Mouse (Mus musculus): ENCODE data around the gene Chpf.
A peak's percentile ranks its signal among the peaks of the same experiment; 100 is the strongest.

Gene Chpf

GRCm38 (mm10) chr1:75458025-75458788 lies 20.9 kb downstream of the Chpf start:
- DNase-seq (ENCODE audit: low spot score), result peak; percentile 64

DNA sequence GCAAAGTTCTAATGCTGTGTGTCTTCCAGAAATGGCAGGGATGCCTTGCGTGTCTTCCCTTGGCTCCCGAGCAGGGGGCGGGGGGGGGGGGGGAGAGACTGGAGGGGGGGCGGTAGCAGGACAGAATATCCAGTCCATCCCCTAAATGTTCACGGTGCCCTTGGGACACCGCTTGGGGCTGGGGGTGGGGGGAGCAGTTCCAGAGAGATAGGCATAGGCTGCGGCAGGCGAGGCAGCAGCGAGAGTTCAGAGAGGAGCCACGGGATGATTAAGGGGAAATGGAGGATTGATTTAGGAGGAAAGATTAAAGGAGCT lies 21.4 kb downstream of the Chpf start:
- DNase-seq (ENCODE audit: low spot score), result no peak

DNA sequence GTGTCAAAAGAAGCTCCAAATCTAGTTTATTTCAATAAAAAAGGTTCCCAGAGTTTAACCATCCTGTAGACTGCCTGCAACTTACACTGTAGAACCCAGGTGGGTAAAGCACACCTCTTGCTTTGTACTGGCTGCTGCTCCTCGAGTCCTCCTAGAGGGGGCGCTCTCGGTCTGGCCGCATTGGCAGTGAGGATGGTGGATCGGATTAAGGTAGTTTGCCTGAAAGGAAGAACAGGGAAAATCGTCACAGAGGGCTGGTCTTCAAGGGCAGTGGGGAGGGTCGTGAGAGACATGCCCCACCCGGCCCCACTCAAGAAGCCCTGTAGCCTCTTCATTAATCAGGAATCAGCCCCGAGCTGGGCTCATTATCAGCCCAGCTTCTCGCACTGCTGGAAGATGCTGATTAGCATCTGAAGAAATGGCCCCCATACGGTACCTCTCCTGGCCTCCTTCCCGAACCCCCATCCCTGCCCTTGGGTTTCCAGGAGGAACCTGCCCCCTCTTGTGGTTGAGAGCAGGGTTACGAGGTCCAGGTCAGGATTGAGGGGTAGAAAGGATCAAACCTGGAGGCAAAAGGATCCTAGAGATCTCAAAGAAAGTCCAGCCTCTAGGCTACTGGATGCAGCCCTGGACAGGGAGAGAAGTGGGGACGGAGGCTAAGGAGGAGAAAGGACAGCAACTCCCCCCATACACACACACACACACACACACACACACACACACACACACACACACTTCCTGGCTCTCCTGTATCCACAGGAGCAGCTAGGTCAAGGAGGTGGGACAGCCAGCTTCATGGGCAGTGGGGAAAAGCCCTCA lies 22.2 kb downstream of the Chpf start:
- peak; percentile 67 for DNase-seq (ENCODE audit: low spot score)

DNA sequence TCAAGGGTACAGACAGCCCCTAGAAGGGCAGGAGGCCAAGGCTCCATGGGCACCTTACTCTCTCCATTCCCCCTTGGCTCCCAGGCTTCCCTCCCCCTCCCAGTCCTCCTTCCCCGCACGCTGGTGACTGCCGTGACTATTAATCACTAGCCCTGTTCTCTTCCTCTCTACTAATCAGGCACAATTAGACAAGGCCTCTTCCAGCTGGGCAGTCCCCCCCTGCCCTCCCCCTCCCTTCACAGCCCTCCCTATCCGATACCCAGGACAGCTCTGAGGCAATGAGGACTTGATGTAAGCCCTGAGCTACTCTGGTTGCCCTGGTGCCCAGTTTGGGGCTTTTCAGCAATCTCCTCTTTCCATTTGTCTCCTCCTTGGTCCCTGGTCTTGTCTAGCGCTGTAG lies 23.2 kb downstream of the Chpf start:
- DNase-seq (ENCODE audit: low spot score), result no peak

- DNase-seq (ENCODE audit: low spot score), result no peak
Observed at GRCm38 (mm10) chr1:75455433-75455832, 23.7 kb downstream of the Chpf start.

GRCm38 (mm10) chr1:75451900-75452299 lies 27.2 kb downstream of the Chpf start:
- DNase-seq (ENCODE audit: low spot score), result no peak

DNA sequence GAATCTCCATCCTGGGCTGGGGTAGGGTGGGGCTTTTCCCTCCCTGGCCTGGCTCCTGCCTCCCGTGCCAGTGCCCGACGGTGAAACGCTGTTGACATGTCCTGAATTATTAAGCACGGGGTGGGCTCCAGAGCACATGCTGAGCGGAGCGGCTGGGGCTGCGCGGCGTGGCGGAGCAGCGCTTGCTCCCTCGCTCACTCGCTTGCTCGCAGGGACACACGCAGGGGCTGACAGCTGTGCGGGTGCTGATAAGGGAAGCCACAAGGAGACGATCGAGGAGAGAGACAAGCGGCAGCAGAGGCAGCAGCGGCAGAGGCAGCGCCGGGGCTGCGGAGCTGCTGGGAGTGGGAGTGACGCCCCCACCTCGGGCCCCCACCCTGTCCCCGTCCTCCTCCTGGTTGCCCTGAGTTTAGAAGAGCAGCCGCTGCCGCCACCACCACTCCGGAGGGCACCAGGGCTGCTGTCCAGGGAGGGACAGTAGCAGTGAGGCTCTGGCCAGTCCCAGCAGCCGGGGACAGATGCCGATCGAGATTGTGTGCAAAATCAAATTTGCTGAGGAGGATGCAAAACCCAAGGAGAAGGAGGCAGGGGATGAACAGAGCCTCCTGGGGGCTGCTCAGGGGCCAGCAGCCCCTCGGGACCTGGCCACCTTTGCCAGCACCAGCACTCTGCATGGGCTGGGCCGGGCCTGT lies 28.6 kb downstream of the Chpf start, which contains the start of gene Asic4:
Gene Asic4, plus strand, starts transcription at position 123 of the 692 bp plus-strand sequence.
- no peak for DNase-seq (ENCODE audit: low spot score)

DNA sequence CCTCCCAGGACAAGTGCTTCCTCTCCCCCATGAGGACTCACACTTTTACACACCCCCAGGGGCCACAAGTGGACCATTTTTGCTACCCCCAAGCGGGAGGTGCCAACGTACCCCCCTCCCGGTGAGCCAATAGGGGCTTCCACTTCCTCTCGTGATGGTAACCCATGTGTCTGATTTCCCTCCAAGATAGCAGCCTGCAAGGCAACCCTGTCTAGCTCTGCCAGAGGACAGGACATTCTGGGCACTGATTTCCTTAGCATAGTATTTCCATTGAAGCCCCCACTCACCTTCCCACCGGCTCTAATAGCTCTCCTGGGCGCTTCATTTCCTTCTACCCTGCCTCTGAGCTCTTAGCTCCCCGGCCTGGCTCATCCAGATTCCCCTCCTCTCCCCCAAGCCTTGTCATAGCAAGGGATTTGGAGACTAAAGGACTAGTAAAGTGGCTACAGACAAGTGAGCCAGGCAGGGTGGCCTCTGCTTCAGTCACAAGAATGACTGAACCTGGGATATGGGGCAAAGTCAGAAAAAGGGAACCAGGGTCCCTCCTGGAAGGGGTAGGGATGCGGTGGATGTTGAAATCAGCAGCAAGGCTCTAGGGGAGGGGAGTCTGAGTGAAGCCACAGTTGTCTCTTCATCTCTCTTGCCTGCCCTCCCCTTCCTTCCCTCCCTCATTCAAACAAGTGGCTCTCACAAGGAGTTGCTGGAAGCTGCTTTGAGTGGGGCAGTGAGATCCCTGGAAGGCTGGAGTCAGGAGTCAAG lies 29.6 kb downstream of the Chpf start:
- DNase-seq (ENCODE audit: low spot score), result no peak

DNA sequence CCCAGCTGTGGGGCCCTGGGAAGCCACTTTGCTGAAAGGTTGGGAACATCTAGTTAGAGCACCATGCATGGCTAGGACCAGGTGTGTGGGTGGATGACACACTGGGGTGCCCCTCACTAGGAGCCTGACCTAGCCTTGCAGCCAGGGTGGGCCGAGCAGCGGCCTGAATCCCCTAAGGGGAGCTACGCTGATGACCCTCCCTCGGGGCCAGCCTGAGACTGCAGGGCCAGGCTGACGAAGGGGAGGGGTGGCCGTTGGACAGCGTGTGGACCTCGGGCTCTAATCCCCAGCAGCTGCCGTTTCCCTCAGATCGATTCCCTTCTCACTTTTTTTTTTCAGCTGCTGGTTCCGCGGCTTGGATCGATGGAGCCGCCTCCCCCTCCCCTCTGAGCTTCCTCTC lies 30.2 kb downstream of the Chpf start:
- DNase-seq (ENCODE audit: low spot score), result no peak

DNA sequence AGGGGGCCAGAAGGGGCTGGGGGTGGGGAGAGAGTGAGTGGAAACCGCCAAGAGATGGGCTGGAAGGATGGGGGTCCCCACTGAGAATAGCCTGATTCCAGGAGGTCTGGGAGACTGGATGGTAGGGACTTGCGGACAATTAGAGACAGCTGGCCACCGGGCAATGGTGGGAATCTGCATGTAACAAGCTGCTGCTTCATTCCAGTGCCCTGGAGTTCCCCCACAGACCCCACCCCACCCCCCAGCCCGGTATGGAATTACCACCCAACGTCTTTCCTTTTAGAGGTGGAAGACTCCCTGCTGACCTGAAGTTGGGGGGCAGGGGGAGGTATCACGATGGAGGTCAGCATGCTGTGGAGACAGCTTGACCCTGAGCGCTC lies 31.1 kb downstream of the Chpf start:
- DNase-seq (ENCODE audit: low spot score), result no peak

GRCm38 (mm10) chr1:75447265-75448051 lies 31.6 kb downstream of the Chpf start:
- DNase-seq (ENCODE audit: low spot score), result no peak

- DNase-seq (ENCODE audit: low spot score), result no peak
Observed at GRCm38 (mm10) chr1:75446656-75447055, 32.5 kb downstream of the Chpf start.

GRCm38 (mm10) chr1:75445751-75446611 lies 33.1 kb downstream of the Chpf start:
- DNase-seq (ENCODE audit: low spot score), result peak; percentile 89

DNA sequence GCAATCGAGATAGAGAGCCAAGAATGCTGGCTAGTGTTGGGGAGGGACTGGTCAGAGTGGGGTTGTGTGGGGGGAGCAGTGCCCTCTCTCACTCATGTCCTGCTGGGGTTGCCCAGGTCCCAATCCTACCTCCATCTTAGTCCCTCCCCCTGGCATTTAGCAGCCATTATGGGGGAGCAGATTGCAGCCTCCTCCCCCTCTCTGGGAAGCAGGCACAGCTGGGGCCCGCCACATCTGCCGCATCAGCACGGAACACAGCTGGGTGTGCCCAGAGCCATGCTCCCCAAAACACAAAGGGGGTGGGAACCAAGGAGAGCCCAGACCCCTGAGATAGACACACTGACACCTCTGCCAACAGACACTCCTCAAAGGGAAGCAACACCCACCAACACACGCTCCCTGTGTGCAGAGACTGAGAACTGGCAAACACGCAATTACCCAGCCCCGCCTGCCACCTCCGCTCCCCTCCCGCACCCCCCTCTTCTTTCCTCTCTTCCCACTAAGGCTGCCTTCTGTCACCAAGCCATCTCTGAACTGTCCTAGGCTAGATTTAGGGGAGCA lies 33.9 kb downstream of the Chpf start:
- DNase-seq (ENCODE audit: low spot score), result no peak

- DNase-seq (ENCODE audit: low spot score), result no peak
Observed at GRCm38 (mm10) chr1:75444208-75444607, 34.9 kb downstream of the Chpf start.

DNA sequence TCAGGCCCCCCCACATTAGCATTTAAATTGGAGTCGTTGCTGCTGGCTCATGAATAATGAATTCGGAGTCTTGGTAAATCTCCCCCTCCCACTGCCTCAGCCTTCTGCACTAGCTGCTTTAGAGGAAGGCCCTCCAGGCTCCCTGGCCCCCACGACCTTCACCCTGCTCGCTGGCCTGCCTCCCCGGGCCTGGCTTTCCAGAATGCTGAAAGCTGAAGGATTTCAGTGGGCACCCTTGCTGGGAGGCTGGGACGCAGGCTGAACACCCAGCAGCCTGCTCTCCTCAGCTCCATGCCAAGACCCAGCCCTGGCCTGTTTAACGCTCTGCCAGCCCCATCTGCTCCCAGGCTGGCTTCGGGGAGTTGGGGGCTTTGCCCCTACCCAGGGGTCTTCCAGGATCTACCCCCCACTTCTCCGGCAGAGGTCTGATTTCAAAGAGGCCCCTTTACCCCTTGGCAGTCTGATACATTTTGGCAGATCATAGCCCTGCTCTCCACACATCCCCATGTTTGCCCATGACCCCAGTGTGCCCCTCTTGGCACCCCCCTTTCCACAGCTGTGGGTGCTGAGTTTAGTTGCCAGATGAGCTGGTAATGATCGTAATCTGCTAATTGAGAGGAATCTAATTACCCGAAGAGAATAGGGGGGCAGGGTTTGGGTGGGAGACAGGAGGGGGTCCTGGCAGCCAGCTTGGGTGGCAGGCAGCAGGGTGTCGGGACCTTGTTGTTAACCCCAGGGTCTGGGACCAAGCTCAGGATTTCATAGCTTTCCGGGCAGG lies 35.7 kb downstream of the Chpf start:
- DNase-seq (ENCODE audit: low spot score), result no peak

DNA sequence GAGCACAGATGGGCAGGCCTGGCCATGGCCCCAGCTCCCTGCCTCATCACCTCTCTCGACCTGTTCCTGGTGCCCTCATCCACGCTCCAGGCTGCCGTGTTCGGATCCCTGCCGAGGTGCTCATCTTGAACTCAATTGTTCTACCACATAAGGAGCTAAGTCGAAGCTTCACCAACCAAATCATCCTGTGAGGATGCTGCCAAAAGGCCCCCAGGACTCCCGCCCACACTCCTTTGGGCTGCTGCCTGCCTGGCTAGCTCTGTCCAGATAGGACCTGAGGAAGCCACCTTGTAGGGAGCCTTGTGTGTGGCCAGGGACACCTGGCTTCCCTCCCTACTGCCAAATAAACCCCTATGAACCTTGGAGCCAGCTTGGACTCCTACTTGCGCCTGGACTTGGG lies 36.3 kb downstream of the Chpf start:
- DNase-seq (ENCODE audit: low spot score), result no peak

GRCm38 (mm10) chr1:75442171-75442570 lies 36.9 kb downstream of the Chpf start:
- no peak for DNase-seq (ENCODE audit: low spot score)

GRCm38 (mm10) chr1:75441471-75441996 lies 37.6 kb downstream of the Chpf start:
- no peak for DNase-seq (ENCODE audit: low spot score)
